Mouse (Mus musculus): ENCODE results near the gene Tmem235.
A peak's percentile ranks its signal among the peaks of the same experiment; 100 is the strongest.

Gene Tmem235

GRCm38 (mm10) chr11:117896533-117896932 is 36.0 kb downstream of the Tmem235 start:
- DNase-seq, result no peak

GRCm38 (mm10) chr11:117902282-117902681 is 41.7 kb downstream of the Tmem235 start:
- DNase-seq, result no peak

GRCm38 (mm10) chr11:117904442-117904841 is 43.9 kb downstream of the Tmem235 start:
- no peak for DNase-seq

- DNase-seq, result no peak
Observed at GRCm38 (mm10) chr11:117909337-117909736, 48.8 kb downstream of the Tmem235 start.

GRCm38 (mm10) chr11:117912684-117913352 is 52.3 kb downstream of the Tmem235 start:
- peak; percentile 82 for DNase-seq

- DNase-seq, result no peak
Observed at GRCm38 (mm10) chr11:117914531-117914930, 54.0 kb downstream of the Tmem235 start.

Measured in right cerebral cortex, postnatal 14 days (tissue).